Mouse (Mus musculus) brain, embryonic 14.5 days (tissue): Measurements from ENCODE around the gene Ceacam2.
"Not testable (repeated sequence)": the region's sequence is repeated elsewhere in the genome, so short reads cannot be mapped to it uniquely, and the experiment has no call there.

Experiments
- CTCF ChIP-seq: fragments of 200-500 bp; IDR thresholded peaks from 2 replicates; pipeline ENCODE4 v1.5.1; 2012; ENCODE audit warnings: inconsistent platforms, mild to moderate bottlenecking, moderate library complexity, borderline replicate concordance; ENCODE audit not compliant: insufficient read depth, insufficient read length; ENCODE audit errors: extremely low read depth
- POLR2A ChIP-seq: fragments of 200-500 bp; IDR thresholded peaks from 2 replicates; pipeline ENCODE4 v1.6.1; 2012; ENCODE audit warnings: mild to moderate bottlenecking, inconsistent platforms, borderline replicate concordance; ENCODE audit not compliant: poor library complexity, insufficient read depth, insufficient read length, severe bottlenecking; ENCODE audit errors: extremely low read depth

DNA sequence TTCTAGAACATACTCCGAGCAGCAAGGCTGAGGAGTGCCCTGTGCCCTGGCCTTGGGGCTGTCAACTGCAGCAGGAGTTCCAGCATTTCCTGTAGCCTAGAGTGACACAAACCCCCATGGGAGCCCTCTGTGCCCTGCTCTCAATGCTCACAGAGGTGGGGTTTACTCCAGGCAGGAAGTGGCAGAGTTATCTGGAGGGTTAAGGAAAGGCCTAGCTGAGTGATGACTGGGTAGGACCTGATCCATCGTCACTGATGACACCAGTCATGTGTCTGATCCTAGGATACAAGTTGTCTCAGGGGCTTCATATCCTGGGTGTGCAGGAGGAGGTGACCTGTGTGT, 61.9 kb downstream of the Ceacam2 start:
- TF ChIP-seq CTCF, POLR2A: not testable (repeated sequence)
